Mouse (Mus musculus) monocyte, adult 2 months (primary cell): ENCODE results near the gene Pcmtd2.
A peak's percentile ranks its signal among the peaks of the same experiment; 100 is the strongest.
"Not testable (repeated sequence)": the region's sequence is repeated elsewhere in the genome, so short reads cannot be mapped to it uniquely, and the experiment has no call there.

Source experiments
- DNase-seq, 2 experiments: peaks; one replicate each; pipeline ENCODE4 v3.0.0; 2022; ENCODE audit warnings: low spot score in 2 of 2, low read depth in 1 of 2

Gene Pcmtd2

GRCm38 (mm10) chr2:181837372-181838292 is at the start of gene Pcmtd2:
TSS of gene Pcmtd2 (plus strand) at chr2:181837854.
- peak; percentile 41 to 63 for DNase-seq

GRCm38 (mm10) chr2:181789396-181789795 is 48.3 kb upstream of the Pcmtd2 start:
- no peak for DNase-seq

DNA sequence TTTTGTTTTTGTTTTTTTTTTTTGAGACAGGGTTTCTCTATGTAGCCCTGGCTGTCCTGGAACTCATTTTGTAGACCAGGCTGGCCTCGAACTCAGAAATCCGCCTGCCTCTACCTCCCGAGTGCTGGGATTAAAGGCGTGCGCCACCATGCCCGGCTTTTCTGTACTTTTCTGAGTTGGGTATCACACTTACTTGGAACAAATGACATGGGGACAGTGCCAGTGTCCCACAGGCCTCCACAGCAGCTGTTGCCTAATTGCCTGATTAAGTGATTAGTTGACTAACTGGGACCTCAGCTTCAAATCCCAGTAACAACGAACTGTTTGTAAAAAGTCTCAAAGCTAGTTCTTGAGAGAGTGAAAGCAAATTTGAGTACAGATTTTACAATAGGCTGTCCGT is 44.5 kb upstream of the Pcmtd2 start:
- not testable (repeated sequence) for DNase-seq

DNA sequence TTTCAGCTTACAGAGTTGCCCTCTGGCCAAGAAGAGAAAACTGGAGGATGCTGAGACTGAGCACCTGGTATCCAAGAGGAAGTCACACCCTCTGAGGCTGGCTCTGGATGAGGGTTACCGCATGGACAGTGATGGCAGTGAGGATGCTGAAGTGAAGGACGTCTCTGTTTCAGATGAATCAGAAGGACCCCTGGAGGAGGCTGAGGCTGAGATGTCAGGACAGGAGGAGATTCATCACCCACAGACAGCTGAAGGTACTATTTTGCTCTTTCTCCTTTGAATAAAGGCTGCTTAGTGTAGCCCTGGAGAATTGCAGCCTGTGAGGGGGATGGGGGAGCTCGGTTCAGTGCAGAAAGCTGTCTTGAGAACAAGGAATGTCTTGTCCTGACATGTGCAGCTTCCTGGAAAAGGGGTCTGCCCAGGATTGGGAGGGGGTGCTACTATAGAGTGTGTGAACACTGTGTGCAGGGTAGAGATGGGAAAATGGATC is 42.0 kb upstream of the Pcmtd2 start:
- no peak for DNase-seq

- no peak for DNase-seq
These were observed 40.0 kb upstream of the Pcmtd2 start for GRCm38 (mm10) chr2:181797672-181798071.

DNA sequence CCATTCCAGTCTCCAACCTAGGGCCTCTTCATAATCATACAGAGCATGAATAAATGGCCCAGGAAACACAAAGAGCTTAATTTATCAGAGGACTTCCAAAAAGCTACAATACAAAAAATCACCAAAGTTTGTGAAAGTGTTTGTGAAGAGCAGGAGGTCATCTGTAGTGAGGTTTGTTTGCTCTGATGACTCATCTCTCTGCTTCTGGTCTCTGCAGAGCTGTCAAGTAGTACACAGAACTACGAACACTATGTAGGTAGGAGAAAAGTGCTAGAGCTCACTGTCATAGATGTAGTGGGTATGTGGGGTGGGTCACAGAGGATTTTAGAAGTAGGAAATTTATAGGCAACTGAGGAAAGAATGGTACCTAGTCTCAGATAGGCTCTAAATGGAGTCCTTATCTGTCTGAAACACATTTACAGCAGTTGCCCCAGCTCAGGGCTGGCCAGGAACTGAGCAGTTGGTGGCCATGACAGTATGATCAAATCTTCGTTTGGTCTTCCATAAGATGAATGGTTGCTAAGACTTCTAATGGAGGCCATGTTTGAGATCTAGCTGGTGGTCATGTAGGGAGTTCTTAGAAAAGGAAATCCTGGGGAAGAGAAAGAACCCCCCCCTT is 8.5 kb upstream of the Pcmtd2 start:
- DNase-seq, result no peak

DNA sequence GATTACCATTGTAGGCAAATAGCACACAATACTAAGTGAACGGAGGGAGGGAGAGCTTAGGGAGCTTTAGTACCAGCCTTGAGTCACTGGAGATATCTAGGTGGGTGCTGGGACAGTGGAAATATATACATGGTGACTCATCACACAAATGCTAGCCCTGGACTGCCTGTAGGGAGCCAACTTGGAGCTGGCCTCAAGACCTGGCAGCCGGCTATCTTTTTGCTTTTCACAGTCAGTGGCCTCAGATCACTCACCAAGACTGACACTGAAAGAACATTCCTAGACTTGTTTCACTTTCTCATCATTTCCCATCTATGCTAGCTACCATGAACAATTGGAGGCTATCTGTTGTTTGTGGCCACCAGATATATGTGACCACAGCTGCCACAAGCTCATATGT is 4.9 kb upstream of the Pcmtd2 start:
- DNase-seq, result no peak

DNA sequence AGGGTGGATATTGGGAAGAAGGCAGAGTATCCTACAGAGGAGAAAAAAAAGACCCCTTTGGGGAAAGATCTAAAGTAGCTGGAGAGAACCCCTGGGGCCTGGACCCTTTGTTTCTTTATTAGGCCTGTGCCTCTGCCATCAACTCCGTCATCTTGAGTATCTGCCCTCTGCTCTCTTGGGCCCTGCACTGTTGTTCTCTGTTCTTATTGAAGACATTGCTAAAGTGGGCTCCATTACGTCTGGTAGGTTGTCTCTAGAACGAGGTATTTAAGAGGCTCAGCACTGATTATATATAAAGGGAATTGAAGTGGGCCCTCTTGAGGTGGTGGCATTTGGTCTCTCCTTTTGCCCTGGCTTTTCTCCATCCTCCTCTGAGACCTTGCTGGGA is 633 bp downstream of the Pcmtd2 start:
- DNase-seq, result no peak

DNA sequence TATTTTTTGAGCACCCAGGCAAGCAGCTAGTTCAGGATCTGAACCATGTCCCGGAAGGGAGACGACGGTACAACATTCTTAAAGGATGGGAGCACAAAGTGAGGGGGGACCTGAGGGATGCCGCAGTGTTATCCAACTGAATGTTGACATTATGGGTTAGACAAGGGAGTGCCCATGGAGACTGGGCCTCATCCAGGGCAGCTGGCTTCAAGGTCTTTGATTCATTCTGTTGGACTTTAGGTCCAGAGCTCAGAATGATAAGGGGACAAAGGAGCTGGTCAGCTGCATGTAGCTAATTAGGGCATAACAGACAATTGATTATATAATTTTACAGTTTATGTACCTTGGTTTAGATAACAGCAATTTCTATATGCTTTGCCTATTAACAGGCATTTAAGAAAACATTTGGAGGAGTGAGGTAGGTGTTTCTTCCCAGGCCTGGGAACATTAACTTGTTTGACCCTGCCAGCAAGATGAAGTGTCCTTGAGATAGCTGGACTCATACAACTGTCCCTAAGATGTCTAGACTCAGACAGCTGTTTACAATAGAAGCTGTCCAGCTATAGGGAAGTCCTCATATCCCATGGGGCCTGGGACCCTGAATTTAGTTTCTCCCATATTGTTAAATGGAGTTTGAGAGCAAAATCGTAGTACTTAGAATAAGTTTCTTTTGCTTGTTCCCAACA is 8.2 kb downstream of the Pcmtd2 start:
- DNase-seq, result no peak

GRCm38 (mm10) chr2:181863791-181864535 is 26.3 kb downstream of the Pcmtd2 start, which contains the start of gene Polr3k:
TSS of gene Polr3k (plus strand) at chr2:181864337.
- DNase-seq, result peak; percentile 82 to 84

GRCm38 (mm10) chr2:181864536-181864860 is 26.8 kb downstream of the Pcmtd2 start:
- DNase-seq, result no peak

- peak in 1 of 2 experiments; percentile 19 for DNase-seq
These were observed 29.3 kb downstream of the Pcmtd2 start for GRCm38 (mm10) chr2:181866931-181867330.

- DNase-seq, result no peak
These were observed 33.4 kb downstream of the Pcmtd2 start for GRCm38 (mm10) chr2:181871039-181871438.

- no peak for DNase-seq
These were observed 41.2 kb downstream of the Pcmtd2 start for GRCm38 (mm10) chr2:181878903-181879302.

GRCm38 (mm10) chr2:181883022-181883749 is 45.5 kb downstream of the Pcmtd2 start:
- no peak for DNase-seq
